Mouse (Mus musculus) brain, embryonic 14.5 days (tissue): ENCODE results near the gene Lefty1. TPM values are rescaled to one million over a fixed set of nuclear protein-coding genes. Genes with fewer than 3 reads are reported as not detected.
"Not testable (repeated sequence)": the region's sequence is repeated elsewhere in the genome, so short reads cannot be mapped to it uniquely, and the experiment has no call there.

Experiments
- DNase-seq: peaks from one replicate; pipeline ENCODE4 v3.0.0-alpha.2; 2011; ENCODE audit warnings: low read depth
- CTCF ChIP-seq: fragments of 200-500 bp; IDR thresholded peaks from 2 replicates; pipeline ENCODE4 v1.5.1; 2012; ENCODE audit warnings: inconsistent platforms, mild to moderate bottlenecking, moderate library complexity, borderline replicate concordance; ENCODE audit not compliant: insufficient read depth, insufficient read length; ENCODE audit errors: extremely low read depth
- POLR2A ChIP-seq: fragments of 200-500 bp; IDR thresholded peaks from 2 replicates; pipeline ENCODE4 v1.6.1; 2012; ENCODE audit warnings: mild to moderate bottlenecking, inconsistent platforms, borderline replicate concordance; ENCODE audit not compliant: poor library complexity, insufficient read depth, insufficient read length, severe bottlenecking; ENCODE audit errors: extremely low read depth
- polyA plus RNA-seq: library from polyadenylated mRNA; depleted of rRNA; stranded (reverse); fragments of >200 nt; gene quantifications from 2 replicates; pipeline ENCODE4 v1.2.3, GENCODE M21; 2012

Lefty1 gene
- polyA plus RNA-seq, 1 experiment, result 1.1 TPM

DNA sequence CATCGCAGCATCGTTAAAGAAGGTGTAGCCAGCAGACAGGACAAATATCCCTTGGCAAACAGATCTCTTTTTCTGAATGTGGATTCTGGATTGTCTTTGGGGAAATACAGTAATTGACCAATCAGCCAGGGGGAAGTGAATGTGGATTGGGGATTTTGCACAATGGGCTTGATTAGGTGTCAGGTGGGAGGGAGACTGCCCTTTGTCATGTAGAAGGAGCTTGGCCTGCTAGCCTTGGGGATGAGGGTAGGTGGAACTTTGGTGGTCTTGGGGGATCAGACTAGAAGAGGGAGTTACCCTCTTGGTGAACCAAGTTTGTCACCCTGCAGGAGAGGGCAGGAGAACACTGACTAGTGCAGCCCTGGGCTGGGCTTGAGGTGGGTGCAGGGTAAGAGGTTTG lies 10.1 kb upstream of the Lefty1 start:
- TF ChIP-seq CTCF, result no peak
- TF ChIP-seq POLR2A, result no peak
- DNase-seq, result no peak

- no peak for DNase-seq
- TF ChIP-seq POLR2A, result no peak
- TF ChIP-seq CTCF, result no peak
Observed at GRCm38 (mm10) chr1:180926286-180926685, 8.5 kb upstream of the Lefty1 start.

GRCm38 (mm10) chr1:180929599-180929998 lies 5.2 kb upstream of the Lefty1 start:
- DNase-seq, result no peak
- no peak for TF ChIP-seq POLR2A
- TF ChIP-seq CTCF, result no peak

DNA sequence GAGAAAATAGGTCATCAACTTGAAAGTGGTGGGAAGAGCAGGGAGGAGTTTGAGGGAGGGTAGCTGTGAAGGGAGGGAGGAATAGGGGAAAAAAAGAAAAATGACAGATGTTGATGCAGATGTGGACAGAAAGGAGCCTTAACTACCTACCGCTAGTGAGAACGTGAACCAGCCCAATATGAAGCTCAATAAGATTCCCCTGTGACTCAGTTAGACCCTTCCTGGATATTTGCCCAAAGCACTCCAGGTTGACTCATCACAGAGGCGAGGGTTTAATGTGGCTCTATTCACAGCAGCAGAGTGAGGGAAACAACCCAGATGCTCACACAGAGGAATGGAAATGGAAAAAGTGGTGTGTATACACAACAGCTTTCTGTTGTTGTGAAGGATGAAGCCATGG lies 3.7 kb upstream of the Lefty1 start:
- no peak for DNase-seq
- no peak for TF ChIP-seq CTCF
- no peak for TF ChIP-seq POLR2A

- TF ChIP-seq POLR2A (no peak), CTCF (no peak)
- DNase-seq, result no peak
Observed at GRCm38 (mm10) chr1:180933659-180934058, 1.2 kb upstream of the Lefty1 start.

DNA sequence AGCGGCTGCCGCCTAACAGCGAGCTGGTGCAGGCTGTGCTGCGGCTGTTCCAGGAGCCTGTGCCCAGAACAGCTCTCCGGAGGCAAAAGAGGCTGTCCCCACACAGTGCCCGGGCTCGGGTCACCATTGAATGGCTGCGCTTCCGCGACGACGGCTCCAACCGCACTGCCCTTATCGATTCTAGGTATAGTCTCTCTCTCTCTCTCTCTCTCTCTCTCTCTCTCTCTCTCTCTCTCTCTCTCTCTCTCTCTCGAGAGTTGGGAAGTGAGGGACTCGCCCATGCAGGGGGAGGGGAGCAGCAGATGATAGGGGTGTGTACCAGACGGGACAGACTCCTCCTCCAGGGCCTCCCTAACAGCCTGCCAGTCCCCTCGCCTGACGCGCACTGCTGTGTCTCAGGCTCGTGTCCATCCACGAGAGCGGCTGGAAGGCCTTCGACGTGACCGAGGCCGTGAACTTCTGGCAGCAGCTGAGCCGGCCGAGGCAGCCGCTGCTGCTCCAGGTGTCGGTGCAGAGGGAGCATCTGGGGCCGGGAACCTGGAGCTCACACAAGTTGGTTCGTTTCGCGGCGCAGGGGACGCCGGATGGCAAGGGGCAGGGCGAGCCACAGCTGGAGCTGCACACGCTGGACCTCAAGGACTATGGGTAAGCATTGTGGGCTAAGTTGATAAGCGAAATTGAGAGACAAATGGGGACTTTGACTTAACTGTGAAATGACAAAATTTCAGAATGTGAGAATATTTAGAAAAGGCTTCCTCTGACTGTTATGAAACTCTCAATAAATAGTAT lies 2.0 kb downstream of the Lefty1 start:
- peak; percentile 51 for DNase-seq

GRCm38 (mm10) chr1:180937631-180938030 lies 2.8 kb downstream of the Lefty1 start:
- not testable (repeated sequence) for DNase-seq

DNA sequence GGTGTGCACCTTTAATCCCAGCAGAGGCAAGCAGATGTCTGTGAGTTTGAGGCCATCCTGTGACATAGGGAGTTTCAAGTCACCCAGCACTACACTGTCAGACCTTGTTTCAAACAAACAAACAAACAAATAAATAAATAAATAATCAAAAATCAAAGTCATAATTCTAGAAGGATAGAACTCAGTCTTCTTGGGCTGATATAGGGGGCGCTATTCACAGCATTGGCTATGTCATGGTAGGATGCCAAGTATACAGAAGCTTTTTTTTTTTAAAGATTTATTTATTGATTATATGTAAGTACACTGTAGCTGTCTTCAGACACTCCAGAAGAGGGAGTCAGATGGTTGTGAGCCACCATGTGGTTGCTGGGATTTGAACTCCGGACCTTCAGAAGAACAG lies 4.0 kb downstream of the Lefty1 start:
- DNase-seq, result not testable (repeated sequence)

DNA sequence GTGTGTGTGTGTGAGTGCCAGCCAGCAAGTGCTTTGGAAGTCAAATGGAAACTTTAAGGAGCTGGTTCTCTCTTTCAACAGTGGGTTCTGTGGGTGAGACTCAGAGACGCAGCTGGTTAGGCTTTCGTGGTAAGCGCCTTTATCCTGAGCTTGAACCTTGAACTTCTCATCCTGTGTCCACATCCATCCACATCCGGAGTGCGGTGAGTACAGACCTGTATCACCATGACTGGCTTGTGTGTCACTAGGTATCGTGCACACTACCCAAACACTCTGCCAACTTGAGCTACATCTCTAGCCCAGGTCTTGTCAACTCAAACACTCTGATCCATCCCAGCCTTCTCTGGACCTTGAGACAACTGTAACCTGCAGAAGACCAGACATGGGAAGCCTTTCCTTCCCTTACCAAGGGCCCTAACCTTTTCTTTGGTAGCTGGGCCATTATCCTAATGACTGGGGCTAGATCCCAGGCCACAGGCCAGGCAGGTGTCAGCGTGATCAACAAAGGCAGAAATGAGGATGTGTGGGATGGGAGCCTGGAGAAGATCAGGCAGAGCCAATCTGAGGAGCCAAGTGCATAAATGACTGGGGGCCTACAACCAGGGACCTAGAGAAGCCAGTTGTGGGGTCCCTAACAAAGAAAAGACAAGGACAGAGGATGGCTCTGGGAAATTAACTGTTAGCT lies 6.1 kb downstream of the Lefty1 start:
- DNase-seq, result no peak
- TF ChIP-seq POLR2A (no peak), CTCF (no peak)

DNA sequence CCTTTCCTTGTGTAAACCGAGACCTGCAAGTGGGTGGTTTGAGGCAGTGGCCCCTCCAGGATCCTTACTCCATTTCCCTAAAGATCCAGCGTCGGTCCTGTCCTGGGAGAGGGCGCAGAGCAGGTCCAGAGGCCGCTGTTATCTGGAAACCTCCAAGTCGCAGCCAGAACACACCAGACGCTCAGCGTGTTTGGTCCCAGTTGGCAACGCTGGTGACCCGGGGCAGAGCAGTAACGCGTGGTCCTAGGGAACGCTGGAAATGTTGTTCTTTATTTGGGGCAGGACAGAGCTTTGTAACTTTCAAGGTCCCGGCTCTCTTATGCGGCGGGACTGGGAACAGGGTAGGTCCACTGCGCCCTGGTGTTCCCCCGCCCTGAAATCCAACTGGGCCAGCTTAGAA lies 6.9 kb downstream of the Lefty1 start:
- no peak for DNase-seq
- no peak for TF ChIP-seq POLR2A
- no peak for TF ChIP-seq CTCF

GRCm38 (mm10) chr1:180942166-180943031 lies 7.6 kb downstream of the Lefty1 start, which contains the start of gene Tmem63a:
TSS of gene Tmem63a (plus strand) at chr1:180942344.
- DNase-seq, result peak; percentile 53
- TF ChIP-seq CTCF (no peak), POLR2A (no peak)

GRCm38 (mm10) chr1:180943032-180943644 lies 8.3 kb downstream of the Lefty1 start:
- no peak for DNase-seq
- TF ChIP-seq POLR2A (no peak), CTCF (no peak)

DNA sequence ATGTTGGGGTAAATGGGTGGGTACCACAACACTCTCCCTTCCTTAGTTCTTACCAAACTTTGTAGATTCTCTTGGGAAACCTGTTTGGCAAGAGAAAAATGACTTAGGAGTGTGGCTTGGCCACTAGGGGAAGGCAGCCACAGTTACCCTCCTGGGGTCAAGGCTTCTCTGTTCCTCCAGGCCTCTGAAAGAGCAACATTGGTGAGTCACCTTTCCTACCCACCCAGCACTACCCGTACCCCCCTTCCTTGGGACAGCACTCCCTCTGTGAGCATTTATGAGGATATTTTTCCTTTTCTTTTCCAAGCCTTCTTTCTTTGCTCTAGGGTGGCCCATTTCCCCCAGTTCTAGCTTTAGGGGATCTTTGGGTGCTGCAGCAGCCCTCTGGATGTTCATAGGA lies 9.1 kb downstream of the Lefty1 start:
- TF ChIP-seq CTCF (no peak), POLR2A (no peak)
- DNase-seq, result no peak
